Mouse (Mus musculus) ES-E14 (cell line): ENCODE results near the gene Csnk2b. TPM values are rescaled to one million over a fixed set of nuclear protein-coding genes. Genes with fewer than 3 reads are reported as not detected.

ENCODE experiments used
- DNase-seq: peaks from one replicate; pipeline ENCODE4 v3.0.0-alpha.2; 2013; ENCODE audit warnings: low read depth, low spot score
- H3K27ac ChIP-seq: 2 replicates; pipeline ENCODE4 v1.5.1; 2012; ENCODE audit warnings: low read depth, mild to moderate bottlenecking, low read length, moderate library complexity, mixed read lengths; ENCODE audit not compliant: poor library complexity, insufficient read depth, severe bottlenecking
- H3K36me3 ChIP-seq: 2 replicates; pipeline ENCODE4 v1.6.1; 2012; ENCODE audit warnings: mild to moderate bottlenecking, low read length, moderate library complexity, mixed read lengths; ENCODE audit not compliant: control insufficient read depth, poor library complexity, insufficient read depth, severe bottlenecking
- H3K4me1 ChIP-seq, 2 experiments: fragments of 150-350 bp in 1 of 2; sonication (generic) in 1 of 2; 2 replicates each; pipeline ENCODE4 v1.6.1; 2012; ENCODE audit warnings: low read length in 2 of 2, mild to moderate bottlenecking in 1 of 2, mixed read lengths in 1 of 2; ENCODE audit not compliant: control insufficient read depth in 2 of 2, insufficient read depth in 2 of 2, poor library complexity in 1 of 2
- H3K4me3 ChIP-seq, 2 experiments: fragments of 150-350 bp in 1 of 2; sonication (generic) in 1 of 2; 2 replicates each; pipeline ENCODE4 v1.5.1; 2012; ENCODE audit warnings: low read length in 2 of 2, low read depth in 1 of 2, mild to moderate bottlenecking in 1 of 2, mixed read lengths in 1 of 2; ENCODE audit not compliant: insufficient read depth in 1 of 2, poor library complexity in 1 of 2, severe bottlenecking in 1 of 2
- H3K9ac ChIP-seq: 2 replicates; pipeline ENCODE4 v1.6.1; 2012; ENCODE audit warnings: low read depth, mild to moderate bottlenecking, low read length, mixed read lengths; ENCODE audit not compliant: poor library complexity, insufficient read depth, severe bottlenecking
- H3K9me3 ChIP-seq: fragments of 150-350 bp; sonication (generic); 2 replicates; pipeline ENCODE4 v1.6.1; 2012; ENCODE audit warnings: low read depth, mild to moderate bottlenecking, low read length; ENCODE audit not compliant: control insufficient read depth, insufficient read depth
- CHD2 ChIP-seq: IDR thresholded peaks from 2 replicates; pipeline ENCODE4 v1.6.1; 2014; ENCODE audit warnings: mild to moderate bottlenecking, low read depth, low read length, inconsistent platforms
- HCFC1 ChIP-seq: IDR thresholded peaks from 2 replicates; pipeline ENCODE4 v1.6.1; 2012; ENCODE audit warnings: low read length, inconsistent platforms, borderline replicate concordance; ENCODE audit not compliant: insufficient read depth
- MAFK ChIP-seq: IDR thresholded peaks from 2 replicates; pipeline ENCODE4 v1.6.1; 2014; ENCODE audit warnings: mild to moderate bottlenecking, low read depth, low read length, inconsistent platforms; ENCODE audit not compliant: insufficient read depth
- ZC3H11A ChIP-seq: IDR thresholded peaks from 2 replicates; pipeline ENCODE4 v1.6.1; 2012; ENCODE audit warnings: low read depth, mild to moderate bottlenecking, inconsistent platforms, low read length, borderline replicate concordance
- ZNF384 ChIP-seq: IDR thresholded peaks from 2 replicates; pipeline ENCODE4 v1.6.1; 2012; ENCODE audit warnings: low read depth, low read length, inconsistent platforms
- in situ Hi-C, 2 experiments: fragments of 600-800 bp; cut with MboI; formaldehyde crosslinking; loops; one replicate each; pipeline ENCODE4 v1.15.1; 2025; ENCODE audit warnings: low sequenced_read_pairs in 2 of 2, inconsistent platforms in 1 of 2; ENCODE audit not compliant: unreplicated experiment in 2 of 2
- total RNA-seq: library from RNA; depleted of rRNA; stranded (reverse); fragments of 300-350 nt; gene quantifications from 2 replicates; pipeline ENCODE4 v1.2.3, GENCODE M21; 2012; rRNA removed

Gene Csnk2b
- 78.0 and 98.6 TPM in 2 replicates for total RNA-seq

GRCm38 (mm10) chr17:35121871-35122303 lies at the start of gene Csnk2b:
Csnk2b (minus strand) TSS chr17:35122053.
- in situ Hi-C loops = loop anchor here in 1 of 2 experiments (25.0 kb wide), 1 partner anchor 110 kb away; the partner anchor contains the start of genes Vars and Vwa7
- Histone ChIP-seq H3K9me3 (no peaks in the 10 kb centered on the region), H3K4me3 (peak within 1 kb of the TSS; percentile 92 to 98), H3K4me1 (peaks cover 0 to 7% of the 10 kb centered on the region in 2 experiments; a peak in 2 of 4 replicates), H3K9ac (peak within 1 kb of the TSS; percentile 97), H3K27ac (peak within 1 kb of the TSS; percentile 74), H3K36me3 (peaks cover 28% of the 10 kb centered on the region)
- TF ChIP-seq ZC3H11A (0 out of 2 replicates have a peak, but pooled peaks have one; percentile 11), HCFC1 (no peak)
- DNase-seq = peak; percentile 40

GRCm38 (mm10) chr17:35168541-35169207 lies 46.8 kb upstream of the Csnk2b start:
- Histone ChIP-seq H3K9ac (no peak overlapping the region), H3K27ac (no peak overlapping the region), H3K36me3 (no peaks in the 10 kb centered on the region), H3K4me1 (peaks cover 0 to 3% of the 10 kb centered on the region in 2 experiments; a peak in 1 of 4 replicates), H3K4me3 (no peak overlapping the region), H3K9me3 (no peaks in the 10 kb centered on the region)
- no peak for DNase-seq
- no peak for TF ChIP-seq MAFK
- TF ChIP-seq ZC3H11A = no peak
- TF ChIP-seq HCFC1 = no peak
- peak; percentile 99 for TF ChIP-seq ZNF384
- TF ChIP-seq CHD2 = no peak
- in situ Hi-C loops = loop anchor here (5.0 kb wide), 1 partner anchor 64 kb away; the partner anchor contains the start of gene Atp6v1g2 (in 2 of the 2)

- no peak overlapping the region for H3K27ac ChIP-seq
- H3K4me1 ChIP-seq = peaks cover 0 to 3% of the 10 kb centered on the region in 2 experiments; a peak in 1 of 4 replicates
- no peaks in the 10 kb centered on the region for H3K9me3 ChIP-seq
- no peak overlapping the region for H3K4me3 ChIP-seq
- in situ Hi-C loops = loop anchor here (5.0 kb wide), 1 partner anchor 65 kb away; the partner anchor contains the start of gene Atp6v1g2 (in 2 of the 2)
- H3K9ac ChIP-seq = no peak overlapping the region
- DNase-seq = no peak
- no peak for TF ChIP-seq CHD2
- no peak for TF ChIP-seq ZC3H11A
- TF ChIP-seq HCFC1 = no peak
- H3K36me3 ChIP-seq = peaks cover under 1% of the 10 kb centered on the region; the same call in 1 of the 2 replicates
Observed at GRCm38 (mm10) chr17:35167794-35168193, 45.9 kb upstream of the Csnk2b start.

- in situ Hi-C loops = loop anchor here (5.0 kb wide), 1 partner anchor 66 kb away; the partner anchor contains the start of gene Atp6v1g2 (in 2 of the 2)
- no peak overlapping the region for H3K4me3 ChIP-seq
- DNase-seq = peak; percentile 96
- no peak overlapping the region for H3K9ac ChIP-seq
- no peak overlapping the region for H3K27ac ChIP-seq
- TF ChIP-seq CHD2 (no peak), ZC3H11A (peak; percentile 16; the same call in 1 of the 2 replicates), MAFK (no peak), ZNF384 (no peak)
- peaks cover 14% of the 10 kb centered on the region for H3K36me3 ChIP-seq
- peaks cover 0 to 8% of the 10 kb centered on the region in 2 experiments; a peak in 1 of 4 replicates for H3K4me1 ChIP-seq
- no peaks in the 10 kb centered on the region for H3K9me3 ChIP-seq
Observed at GRCm38 (mm10) chr17:35166352-35167035, 44.6 kb upstream of the Csnk2b start.
